Mouse (Mus musculus) c-Kit-positive CD71-positive TER-119-negative erythroid progenitor cells, embryonic 14.5 days (primary cell): ENCODE results near the gene Klhl25.
"Not testable (repeated sequence)": the region's sequence is repeated elsewhere in the genome, so short reads cannot be mapped to it uniquely, and the experiment has no call there.

Experiments
- DNase-seq: peaks from one replicate; pipeline ENCODE4 v3.0.0-alpha.2; 2013; ENCODE audit warnings: low read depth

Klhl25 gene

DNA sequence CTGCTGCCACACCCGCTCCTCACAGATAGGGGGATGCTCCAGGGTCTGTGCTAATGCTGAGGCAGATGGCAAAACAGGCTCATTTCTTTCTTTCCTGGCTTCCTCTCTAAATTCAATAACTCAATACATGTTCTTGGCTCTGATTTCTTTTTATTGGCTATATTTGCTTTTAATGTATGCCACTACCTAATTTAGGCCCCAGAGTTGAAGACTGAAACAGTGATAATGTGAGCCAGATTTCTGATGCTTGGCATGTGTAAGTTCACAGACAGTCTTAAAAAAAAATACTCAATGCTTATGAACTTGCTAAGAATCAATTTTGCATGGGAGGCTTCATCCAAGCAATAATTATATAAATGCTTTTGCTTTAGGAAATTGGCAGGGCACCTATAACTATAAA is 2.2 kb upstream of the Klhl25 start:
- no peak for DNase-seq

DNA sequence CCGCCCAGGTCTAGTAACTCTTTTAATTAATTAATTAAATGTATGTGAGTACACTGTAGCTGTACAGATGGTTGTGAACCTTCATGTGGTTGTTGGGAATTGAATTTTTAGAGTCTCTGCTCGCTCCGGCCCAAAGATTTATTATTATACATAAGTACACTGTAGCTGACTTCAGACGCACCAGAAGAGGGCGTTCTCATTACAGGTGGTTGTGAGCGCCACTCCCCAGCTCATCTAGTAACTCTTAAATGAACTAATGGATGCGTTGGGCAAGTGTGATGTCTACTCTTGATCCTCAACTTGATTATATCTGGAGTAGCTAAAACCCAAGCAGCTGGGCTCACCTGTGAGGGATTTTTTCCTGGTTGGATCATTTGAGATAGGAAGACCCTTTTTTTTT is 1.2 kb upstream of the Klhl25 start:
- no peak for DNase-seq

DNA sequence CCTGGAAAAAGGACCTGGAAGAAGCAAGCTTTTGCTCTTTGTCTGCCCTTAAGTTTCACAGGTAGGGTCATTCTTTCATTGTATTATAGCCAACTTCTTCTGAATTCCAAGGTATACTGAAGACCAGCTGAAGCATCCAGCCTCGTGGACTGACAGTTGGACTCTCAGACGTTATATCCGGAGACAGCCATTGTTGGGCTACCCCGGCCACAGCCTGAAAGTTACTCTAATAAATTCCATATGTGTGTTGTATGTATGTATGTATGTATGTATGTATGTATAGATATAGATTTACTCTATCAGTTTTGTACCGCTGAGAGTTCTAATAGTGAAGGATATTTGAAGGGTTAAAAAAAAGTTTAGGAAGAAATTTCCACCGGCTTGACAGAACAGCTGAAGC is 621 bp upstream of the Klhl25 start:
- no peak for DNase-seq

DNA sequence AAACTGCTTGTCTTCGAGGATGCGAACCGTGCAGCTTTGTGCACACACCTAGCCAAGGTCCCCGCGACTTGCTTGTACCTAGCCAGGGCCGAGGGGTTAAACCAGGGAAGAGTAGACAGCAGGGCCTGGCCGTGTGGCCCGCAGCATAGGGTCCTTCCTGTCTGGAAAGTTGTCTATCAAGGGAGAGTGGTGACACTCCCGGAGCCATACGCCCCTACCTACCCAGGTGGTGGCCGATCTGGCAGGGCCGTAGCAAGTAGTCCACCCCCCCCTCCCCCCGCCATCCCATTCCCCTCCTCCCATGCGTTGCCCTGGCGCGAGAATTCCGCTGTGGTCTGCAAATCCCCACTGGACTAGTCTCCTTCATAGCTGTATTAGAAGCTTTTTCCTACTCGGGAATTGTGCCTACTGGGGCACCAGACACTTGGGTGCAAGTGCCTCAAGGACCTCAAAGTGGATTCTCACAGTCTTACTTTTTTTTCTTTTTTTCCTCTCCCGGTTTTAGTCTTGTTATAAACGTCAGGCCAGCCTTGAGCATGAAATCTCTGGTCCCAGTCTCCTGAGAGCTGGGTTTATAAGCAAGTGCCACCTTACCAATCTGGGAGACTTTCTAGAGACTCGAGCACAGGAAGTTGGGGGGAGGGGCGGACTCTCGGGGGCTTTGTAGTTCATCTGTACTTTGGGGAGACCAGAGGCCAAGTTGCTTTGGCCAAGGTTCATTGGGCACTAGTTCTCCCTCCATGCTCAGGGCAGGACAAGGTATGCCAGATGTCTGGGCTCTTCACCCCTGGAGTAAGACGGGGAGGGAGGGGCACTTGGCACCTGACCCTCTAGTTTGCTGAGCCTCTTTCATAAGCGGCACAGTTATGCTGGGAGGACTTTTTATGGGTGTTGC is 913 bp downstream of the Klhl25 start:
- no peak for DNase-seq

DNA sequence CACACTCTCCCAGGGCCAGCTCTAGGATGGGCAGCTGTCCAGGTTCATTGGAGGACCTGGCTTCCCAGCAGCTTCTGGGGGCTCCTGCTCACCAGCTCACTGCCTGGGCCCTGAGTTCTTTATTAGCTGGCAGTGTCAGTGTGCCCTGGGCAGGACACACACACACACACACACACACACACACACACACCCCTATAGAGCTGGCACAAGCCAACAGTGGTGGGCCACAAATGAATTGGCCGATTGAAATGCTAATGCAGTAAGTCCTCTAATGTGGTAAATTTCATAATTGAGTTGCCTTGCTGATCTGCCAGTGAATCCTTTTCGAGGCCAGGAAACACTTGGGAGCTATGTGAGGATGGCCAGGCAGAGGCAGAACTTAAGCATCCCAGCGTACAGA is 2.3 kb downstream of the Klhl25 start:
- DNase-seq, result not testable (repeated sequence)

DNA sequence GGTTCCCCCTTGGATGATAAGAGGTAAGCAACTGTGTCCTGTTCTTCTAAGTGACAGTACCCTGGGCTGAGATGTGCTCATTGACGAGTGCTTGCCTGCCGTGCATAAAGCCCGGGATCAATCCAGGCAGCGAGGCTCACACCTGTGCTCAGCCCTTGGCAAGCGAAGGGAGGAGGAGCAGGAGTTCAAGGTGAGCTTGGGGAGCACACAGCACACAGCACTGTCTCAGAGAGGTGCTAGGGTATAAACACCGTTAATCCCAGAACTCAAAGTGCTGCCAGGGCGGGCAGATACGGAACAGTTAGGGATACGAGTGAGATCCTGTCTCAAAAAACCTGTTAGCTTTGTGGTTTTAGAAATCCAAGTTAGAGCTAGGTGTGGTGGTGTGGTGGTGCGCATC is 3.2 kb downstream of the Klhl25 start:
- DNase-seq, result no peak

DNA sequence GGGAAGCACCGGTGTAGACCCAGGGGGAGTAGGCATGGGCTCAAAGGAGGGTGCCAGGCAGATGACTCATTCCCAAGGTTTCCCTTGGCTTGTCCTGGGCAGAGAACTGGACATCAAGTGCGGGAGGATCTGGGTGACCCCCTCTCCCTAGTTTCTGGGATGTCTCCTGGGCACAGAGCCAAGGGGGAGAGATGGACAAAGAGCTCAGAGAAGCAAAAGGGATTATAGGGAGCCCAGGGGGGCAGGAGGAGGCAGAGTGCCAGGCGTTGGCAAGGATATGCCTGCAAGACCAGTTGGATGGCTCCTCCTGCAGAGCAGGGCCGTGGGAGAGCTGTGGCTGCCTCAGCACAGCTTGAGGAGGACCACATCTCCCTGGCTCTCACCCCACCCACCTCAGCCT is 4.3 kb downstream of the Klhl25 start:
- no peak for DNase-seq

DNA sequence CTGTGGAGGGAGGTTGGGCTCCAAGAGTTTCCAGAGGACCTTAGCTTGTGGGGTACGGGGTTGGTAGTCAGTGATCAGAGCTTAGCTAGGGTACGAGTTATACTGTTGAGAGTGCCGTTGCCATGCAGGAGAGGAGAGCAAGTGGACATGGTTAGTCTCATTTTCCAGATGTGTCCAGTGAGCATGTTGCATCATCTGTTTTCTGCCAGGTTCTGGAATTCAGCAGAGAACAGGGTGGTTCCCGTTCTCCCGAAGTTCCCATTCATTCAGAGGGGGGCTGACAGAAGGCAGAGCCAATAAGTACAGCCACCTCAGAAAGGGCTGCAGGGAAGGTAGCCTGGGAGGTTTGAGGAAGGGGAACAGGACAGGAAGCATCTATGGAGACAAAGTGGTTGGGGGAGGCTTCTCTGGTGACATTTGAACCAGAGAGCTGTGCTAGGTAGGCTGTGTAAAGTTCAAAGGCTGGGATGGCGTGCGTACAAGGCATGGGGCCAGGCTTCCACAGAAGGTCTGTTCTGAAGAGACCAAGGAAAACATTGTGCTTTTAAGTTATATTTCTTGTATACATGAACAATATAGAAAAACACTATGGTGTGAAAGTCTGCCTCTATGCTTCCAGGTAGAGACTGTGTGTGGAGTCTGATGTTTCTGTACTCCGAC is 5.2 kb downstream of the Klhl25 start:
- DNase-seq, result no peak

DNA sequence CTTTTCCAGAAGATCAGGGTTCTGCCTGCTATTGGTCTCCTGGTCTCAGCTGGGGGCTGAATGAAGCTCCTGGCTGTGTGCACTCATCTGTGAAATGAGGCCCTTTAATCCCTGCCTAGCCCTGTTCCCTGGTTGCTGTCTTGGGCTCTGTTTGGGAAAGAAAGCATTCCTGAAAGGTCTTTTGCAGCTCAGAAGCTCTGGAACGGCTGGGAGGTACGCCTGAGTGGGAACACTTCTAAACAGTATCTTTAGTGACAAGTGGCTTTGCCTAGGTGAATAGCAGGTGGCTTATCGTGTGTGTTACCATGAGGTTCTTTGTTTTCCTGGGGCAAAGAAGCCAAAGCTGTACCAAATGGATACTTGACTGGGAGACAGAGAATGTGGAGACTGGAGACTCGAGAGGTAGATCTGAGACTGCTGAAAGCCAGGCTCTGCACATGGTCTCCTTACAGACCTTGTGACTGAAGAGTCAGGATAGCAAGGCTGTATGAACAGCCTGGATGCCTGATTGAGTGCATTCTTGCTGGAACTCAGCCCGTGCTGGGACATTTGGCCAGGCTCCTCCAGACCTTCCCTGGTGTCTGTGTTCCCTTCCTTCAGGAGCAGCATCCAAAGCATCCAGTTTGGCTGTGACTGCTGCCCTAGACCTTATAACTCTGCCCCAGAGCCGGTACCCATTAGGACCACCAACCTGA is 6.3 kb downstream of the Klhl25 start:
- no peak for DNase-seq

DNA sequence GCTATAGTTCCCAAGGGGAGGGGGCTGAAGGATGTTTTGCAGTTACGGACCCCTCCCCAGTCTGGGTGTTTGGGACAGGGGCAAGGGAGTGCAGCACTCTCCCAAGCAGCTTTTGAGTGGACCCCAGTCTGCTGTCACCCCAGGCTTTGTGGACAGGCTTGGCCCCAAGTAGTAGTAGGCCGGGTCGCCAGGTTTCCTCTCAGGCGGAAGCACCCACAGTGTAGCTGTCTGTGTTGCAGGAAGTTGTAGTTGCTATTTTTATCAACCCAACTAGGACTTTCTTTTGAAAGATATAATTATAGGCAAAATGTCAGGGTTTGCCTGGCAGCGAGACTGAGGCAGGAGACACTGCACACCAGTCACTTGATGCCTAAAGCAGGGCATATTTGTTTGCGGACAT is 6.9 kb downstream of the Klhl25 start:
- no peak for DNase-seq

DNA sequence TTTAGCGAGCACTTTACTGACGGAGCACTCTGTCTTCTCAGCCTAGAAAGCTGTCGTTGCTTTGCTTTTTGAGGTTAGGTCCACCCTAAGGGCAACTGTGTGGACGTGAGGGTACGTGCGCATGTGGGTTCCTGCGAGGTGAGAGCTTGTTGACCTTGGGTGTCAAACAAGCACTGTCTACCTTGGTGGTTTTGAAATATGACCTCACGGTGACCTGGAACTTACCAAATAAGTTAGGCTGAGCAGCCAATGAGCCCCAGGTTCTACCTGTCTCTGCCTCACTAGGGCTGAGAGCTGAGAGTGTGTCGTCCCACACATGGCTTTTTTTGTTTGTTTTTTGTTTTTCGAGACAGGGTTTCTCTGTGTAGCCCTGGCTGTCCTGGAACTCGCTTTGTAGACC is 8.1 kb downstream of the Klhl25 start:
- DNase-seq, result no peak

DNA sequence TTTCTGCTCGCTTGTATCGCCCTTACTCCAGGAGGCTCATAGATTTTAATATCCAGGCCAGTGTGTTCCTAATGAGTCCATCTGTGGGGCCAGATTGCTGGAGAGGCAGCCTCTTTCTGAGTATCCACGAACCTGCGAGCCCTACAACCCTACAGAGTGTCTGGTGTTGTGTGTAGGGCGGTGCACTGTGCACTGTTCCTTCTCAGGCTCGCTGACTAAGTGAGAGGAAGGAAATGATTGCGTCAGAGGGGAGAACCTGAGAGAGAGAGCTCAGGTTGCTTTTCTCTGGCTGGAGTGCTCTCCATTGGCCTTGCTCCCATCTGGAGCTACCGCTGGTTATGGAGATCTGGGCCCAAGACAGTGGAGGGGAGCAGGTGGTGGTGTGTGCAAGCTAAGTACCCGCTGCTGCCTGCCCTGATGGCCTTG is 11.7 kb downstream of the Klhl25 start:
- DNase-seq, result no peak

DNA sequence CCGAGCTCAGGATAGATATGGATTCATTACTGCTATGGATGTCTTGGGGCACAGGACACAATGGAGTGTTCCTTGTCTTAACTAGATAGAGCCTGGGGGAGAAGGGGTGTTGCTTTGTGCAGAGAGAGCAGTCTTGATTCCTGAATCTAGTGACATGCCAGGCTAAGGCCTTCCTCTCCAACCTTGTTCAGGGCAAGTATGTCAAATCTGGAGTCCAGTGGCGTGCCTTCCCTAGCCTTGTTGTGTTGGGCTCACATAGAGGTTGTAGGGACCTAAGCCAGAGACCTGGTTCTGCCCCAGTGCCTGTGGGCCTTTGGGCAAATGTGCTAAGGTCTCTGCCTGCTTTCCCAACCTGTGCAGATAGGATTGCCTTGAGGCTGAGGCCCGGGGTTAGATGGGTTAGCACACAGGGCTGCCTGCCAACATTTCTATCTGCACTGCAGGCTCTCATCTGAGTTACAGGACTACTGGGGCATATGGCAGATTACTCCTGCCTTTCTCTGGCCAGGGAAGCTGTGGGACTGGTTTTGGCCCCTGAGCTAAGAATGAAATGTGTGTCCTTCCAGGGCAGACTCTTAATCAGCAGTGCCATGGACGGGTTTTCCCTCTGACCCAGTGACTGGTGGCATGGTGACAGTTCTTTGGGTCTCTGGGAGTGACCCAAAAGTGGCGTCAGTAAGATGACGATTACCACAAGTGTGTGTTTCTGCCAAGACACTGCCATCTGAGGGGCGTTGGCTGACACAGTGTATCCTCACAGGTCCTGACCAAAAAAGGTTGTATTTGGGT is 13.7 kb downstream of the Klhl25 start:
- not testable (repeated sequence) for DNase-seq

DNA sequence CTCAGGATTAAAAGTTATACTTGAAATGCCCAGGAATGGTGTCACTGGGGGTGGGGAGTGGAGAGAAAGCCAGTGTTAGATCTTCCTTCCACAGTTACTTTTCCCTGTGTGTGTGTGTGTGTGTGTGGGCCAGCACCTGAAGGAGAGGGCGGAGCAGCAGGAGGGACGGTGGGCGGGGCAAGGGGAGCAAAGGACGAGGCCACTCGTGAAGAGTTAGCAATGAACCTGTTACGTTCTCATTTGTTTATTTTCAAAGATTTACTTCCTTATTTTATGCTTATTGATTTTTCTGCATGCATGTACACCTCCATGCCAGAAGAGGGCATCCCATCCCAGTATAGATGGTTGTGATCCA is 14.3 kb downstream of the Klhl25 start:
- not testable (repeated sequence) for DNase-seq

DNA sequence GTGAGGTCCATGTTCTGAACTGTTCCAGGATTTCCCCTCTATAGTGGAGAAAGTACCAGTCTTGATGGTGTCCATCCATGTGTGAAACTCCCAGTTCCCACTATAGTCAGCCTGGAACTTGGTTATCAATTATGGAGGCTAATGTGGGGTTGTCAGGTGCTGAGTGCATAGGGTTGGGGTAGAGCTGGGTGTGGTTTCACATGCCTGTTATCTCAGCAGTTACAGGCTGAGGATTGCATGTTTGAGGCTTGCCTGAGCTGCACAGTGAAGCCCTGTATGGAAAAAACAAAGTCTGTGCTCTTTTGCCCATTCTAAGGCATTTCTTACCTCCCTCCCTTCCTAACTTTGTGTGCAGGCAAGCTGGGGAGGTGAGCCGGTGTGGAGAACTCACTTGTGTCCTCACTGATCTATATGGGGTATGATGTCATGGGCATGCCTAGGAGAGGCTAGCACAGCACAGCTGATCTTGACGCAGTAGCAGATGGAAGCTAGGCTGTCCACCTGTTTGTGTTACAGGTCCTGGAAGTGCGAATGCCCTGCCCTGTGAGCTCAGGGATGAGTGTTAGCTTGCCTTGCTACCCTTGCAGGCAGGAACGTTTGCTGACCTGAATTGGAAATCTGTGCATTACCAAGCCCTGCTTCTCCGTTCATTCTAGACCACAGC is 15.3 kb downstream of the Klhl25 start:
- DNase-seq, result not testable (repeated sequence)

DNA sequence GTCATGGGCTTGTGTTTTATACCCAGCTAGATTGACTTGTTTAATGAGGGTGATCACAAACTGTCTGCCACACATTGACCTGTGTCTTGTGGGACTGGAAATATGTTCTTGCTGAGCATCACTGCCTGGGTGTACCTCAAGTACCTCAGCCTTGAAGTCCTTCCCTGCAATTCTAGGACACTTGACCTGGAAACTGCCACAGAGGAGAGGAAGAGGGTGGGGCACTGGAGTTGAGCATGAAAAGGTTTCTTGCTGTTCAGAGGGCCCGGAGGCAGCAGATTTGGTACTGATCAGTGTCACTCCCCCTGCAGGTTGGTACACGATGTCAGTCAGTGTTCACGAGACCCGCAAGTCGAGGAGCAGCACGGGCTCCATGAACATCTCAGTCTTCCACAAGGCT is 16.9 kb downstream of the Klhl25 start:
- DNase-seq, result no peak

DNA sequence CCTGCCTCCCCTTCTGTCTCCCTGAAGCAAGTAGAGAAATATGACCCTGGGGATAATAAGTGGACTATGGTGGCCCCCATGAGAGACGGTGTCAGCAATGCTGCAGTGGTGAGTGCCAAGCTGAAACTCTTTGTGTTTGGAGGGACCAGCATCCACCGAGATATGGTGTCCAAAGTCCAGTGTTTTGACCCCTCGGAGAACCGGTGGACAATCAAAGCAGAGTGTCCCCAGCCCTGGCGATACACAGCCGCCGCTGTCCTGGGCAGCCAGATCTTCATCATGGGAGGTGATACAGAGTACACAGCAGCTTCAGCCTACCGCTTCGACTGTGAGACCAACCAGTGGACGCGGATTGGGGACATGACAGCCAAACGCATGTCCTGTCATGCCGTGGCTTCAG is 18.4 kb downstream of the Klhl25 start:
- DNase-seq, result no peak

DNA sequence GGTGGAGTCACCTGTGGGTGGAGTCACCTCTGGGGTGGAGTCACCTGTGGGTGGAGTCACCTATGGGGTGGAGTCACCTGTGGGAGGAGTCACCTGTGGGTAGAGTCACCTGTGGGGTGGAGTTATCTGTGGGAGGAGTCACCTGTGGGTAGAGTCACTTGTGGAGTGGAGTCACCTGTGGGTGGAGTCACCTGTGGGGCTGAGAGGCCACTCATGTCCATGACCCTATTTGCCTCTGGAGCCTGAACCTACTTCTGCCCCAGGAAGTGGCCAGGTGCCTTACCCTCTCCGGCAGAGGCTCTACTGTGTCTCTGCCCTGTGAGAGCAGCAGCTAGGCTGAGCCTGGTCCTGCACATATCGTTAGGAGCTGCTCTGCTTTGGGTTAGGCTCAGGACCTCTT is 20.6 kb downstream of the Klhl25 start:
- no peak for DNase-seq

DNA sequence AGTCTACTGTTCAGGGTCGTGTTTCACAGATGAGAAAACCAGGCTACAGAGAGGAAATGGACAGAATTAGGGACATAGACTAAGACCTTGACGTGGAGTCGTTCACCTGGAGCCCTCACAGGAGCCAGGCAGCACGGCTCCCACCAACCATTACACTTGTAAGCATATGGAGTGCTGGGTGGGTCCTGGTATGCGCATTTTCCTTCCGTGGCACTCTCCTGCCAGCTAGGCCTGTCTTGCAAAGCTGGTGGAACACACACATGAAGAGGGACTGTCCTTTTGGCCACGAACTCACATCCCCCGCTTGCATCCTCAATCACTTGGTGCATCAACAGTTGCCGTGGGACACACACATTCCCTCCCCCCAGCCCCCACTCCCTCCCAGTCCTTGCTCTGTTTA is 22.4 kb downstream of the Klhl25 start:
- DNase-seq, result no peak

DNA sequence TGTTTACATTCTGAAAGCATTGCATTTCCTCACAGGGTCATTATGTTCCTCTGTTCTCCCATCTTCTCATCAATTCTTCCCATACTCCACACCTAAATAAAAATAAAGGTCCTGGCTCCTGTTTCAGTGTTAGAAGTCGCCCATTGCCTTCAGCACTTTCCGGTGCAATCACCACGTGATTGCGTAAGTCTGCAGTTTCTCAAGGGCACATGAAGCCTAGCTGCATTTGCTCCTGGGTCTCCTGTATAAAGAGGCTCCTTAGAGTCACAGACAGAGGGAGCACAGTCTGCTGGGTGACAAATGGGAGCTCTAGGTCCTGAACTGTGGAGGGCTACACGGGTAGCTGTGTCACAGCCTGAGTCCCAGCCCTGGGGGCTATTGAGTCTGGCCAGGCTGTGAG is 24.1 kb downstream of the Klhl25 start:
- DNase-seq, result no peak

DNA sequence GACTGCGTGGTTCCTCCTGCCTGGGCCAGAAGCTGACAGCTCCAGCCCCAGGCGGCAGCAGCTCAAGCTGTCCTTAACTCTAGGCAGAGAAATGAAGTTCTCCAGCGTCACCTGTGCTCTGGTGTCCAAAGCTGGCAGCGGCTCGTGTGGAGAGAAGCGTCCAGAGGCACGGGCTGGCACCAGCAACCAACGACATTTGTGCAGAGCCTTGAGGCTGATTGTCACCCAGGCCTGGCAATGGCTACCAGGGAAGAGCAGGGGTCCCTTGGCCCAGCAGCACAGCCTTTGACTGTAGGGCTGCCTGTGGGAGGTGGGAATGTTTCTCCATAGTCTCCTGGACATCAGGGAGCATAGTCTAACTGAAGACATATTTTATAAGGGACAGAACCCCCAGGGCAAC is 24.6 kb downstream of the Klhl25 start:
- DNase-seq, result no peak

DNA sequence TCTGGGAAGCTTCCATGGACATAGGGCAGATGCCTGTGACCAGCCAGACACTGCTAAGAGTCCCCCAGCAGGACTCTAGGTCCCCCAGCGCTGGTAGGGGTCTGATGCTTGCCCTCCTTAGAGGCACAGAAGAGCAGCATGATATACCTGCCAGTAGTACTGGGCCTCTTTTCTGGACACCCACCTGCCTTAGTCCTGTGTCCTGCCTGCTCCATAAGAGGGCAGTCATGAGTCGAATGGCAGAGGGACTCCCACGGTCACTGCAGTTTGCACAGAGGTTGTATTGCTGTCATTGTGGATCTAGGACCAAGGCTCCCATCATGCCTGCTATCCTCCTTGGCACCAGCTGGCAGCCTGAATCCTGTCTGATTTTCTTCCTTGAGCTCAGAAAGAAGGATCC is 25.1 kb downstream of the Klhl25 start:
- DNase-seq, result no peak
